Mouse (Mus musculus): Measurements from ENCODE around the gene Zar1l. TPM values are rescaled to one million over a fixed set of nuclear protein-coding genes. Genes with fewer than 3 reads are reported as not detected.

Gene Zar1l
- not detected for polyA plus RNA-seq (2012; fragmentation: generic; extraction: Trizol)

DNA sequence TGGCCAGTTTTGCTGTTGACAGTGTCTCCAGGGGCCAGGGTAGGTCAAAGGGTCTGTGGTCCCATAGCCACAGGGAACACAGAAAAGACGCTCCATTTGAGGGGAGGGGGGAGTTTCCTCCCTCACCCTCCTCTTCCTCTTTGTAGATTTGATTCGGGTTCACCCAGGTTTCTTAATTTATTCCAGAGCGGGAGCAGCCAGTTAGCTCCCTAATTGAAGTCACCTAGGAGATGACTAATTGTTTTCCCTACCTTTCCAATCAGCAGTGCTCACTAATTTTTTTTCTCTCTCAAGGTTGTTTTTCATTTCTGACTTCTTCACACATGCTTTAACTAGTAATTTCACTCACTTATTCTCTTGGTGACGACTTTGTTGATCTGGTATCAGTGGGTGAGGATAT, at the start of gene Zar1l:
Gene Zar1l, minus strand, starts transcription at position 101 of the 400 bp plus-strand sequence.

DNA sequence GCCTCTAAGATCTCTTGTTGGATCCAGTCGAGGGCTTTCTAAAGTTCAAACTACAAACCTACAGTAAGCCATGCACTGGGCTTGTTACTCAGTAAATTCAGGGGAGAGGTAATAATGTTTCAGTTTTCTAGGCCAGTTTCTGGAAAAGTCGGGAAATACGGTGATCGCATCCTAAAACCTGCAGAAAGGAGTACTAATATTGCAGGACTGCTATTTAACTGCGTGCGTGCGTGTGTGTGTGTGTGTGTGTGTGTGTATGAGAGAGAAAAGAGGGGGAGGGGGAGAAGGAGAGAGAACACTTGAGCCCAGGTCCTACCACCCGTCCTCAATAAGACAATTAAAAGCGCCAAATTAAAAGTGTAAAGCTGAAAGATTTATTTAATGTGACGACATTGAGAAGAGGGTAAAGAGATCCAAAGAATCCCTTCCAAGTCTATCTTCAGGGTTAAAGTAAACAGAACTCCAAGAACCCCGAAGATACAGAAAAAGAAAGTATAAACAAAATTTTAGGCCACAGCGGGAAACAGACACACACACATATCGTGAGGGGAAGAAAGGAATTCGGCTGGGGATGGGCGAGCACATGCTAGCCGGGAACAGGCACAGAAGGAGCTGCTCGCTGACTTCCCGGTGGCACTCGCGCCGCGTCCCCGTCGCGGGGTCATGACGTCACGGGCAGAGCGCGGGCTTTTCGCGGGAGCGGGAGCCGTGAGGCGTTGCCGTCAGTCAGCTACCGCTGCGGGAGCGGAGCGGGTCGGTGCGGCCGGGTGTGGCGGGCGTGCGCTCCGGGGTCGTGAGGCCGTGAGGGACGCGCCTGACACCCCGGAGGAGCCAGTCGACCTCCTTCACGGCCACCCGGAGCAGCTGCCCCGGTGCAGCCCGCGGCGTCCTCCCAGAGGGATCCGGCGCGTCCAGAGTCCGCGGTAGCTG, 4.2 kb upstream of the Zar1l start, which contains the start of gene Brca2:
Gene Brca2, plus strand, starts transcription at position 694 of the 930 bp plus-strand sequence.

Other genes with a start within 250 kb of the Zar1l start
- gene Brca2, start 4.5 kb upstream of the Zar1l start, polyA plus RNA-seq (2012; fragmentation: generic; extraction: Trizol), result 1 to 10 TPM; 1.2 to 3.6 TPM
- gene N4bp2l1, start 79.0 kb upstream of the Zar1l start, polyA plus RNA-seq (2012; fragmentation: generic; extraction: Trizol), result 1 to 10 TPM in 1 of 2 experiments, under 1 TPM in 1; 0.37 to 3.1 TPM
- gene N4bp2l2, start 148.0 kb upstream of the Zar1l start, polyA plus RNA-seq (2012; fragmentation: generic; extraction: Trizol), result 10 to 100 TPM in 1 of 2 experiments, 1 to 10 TPM in 1; 2.3 to 12.9 TPM
- 1 to 10 TPM in 1 of 2 experiments, under 1 TPM in 1; 0.39 to 4.1 TPM for gene Pds5b, start 155.6 kb upstream of the Zar1l start, polyA plus RNA-seq (2012; fragmentation: generic; extraction: Trizol)